Mouse (Mus musculus) heart, embryonic 13.5 days (tissue): ENCODE data around the gene Hist1h2bh. TPM values are rescaled to one million over a fixed set of nuclear protein-coding genes. Genes with fewer than 3 reads are reported as not detected.

Experiments
- ATAC-seq: fragments of 200-750 bp; cut with Nextera tagmentation; 2 replicates; pipeline ENCODE4 v1.8.0; 2017; ENCODE audit warnings: moderate TSS enrichment; ENCODE audit not compliant: insufficient number of reproducible peaks, low FRiP score, low TSS enrichment; ENCODE audit errors: extremely low read depth
- H3K27ac ChIP-seq: fragments of 300-500 bp; sonication (generic); replicated peaks from 2 replicates; pipeline ENCODE4 v1.5.1; 2015; ENCODE audit warnings: moderate library complexity, mild to moderate bottlenecking, inconsistent platforms
- H3K27me3 ChIP-seq: fragments of 300-500 bp; sonication (generic); replicated peaks from 2 replicates; pipeline ENCODE4 v1.6.1; 2015; ENCODE audit warnings: mild to moderate bottlenecking, inconsistent platforms
- H3K36me3 ChIP-seq: fragments of 300-500 bp; sonication (generic); 2 replicates; pipeline ENCODE4 v1.6.1; 2015; ENCODE audit warnings: mild to moderate bottlenecking, inconsistent platforms
- H3K4me1 ChIP-seq: fragments of 300-500 bp; sonication (generic); 2 replicates; pipeline ENCODE4 v1.6.1; 2015; ENCODE audit warnings: inconsistent platforms
- H3K4me2 ChIP-seq: fragments of 300-500 bp; sonication (generic); 2 replicates; pipeline ENCODE4 v1.6.1; 2015; ENCODE audit warnings: inconsistent platforms, mild to moderate bottlenecking, moderate library complexity
- H3K4me3 ChIP-seq: fragments of 300-500 bp; sonication (generic); 2 replicates; pipeline ENCODE4 v1.5.1; 2015; ENCODE audit warnings: moderate library complexity, mild to moderate bottlenecking, inconsistent platforms
- H3K9ac ChIP-seq: fragments of 300-500 bp; sonication (generic); 2 replicates; pipeline ENCODE4 v1.6.1; 2015; ENCODE audit warnings: inconsistent platforms, mild to moderate bottlenecking, moderate library complexity
- H3K9me3 ChIP-seq: fragments of 300-500 bp; sonication (generic); 2 replicates; pipeline ENCODE4 v1.6.1; 2016; ENCODE audit warnings: inconsistent platforms
- WGBS: fragments of 180-500 bp; shearing (Covaris S2); methylation state at CpG from one replicate; pipeline ENCODE4 v1.1.7; 2015; ENCODE audit warnings: mixed read lengths; 5-methylcytosine and 5-hydroxymethylcytosine counted together
- microRNA-seq: library from miRNA; unstranded; fragments of <30 nt; microRNA quantifications from one replicate; pipeline ENCODE4, GENCODE M21; 2016
- polyA plus RNA-seq: library from polyadenylated mRNA; unstranded; fragments of >200 nt; fragmentation: Nextera tagmentation; extraction: Ambion mirVana; gene quantifications from 2 replicates; pipeline ENCODE4 v1.2.1, GENCODE M21; 2015

The Hist1h2bh gene
- polyA plus RNA-seq, 1 experiment from 2014 or later = 0.32 TPM

GRCm38 (mm10) chr13:23497656-23498321, 45.4 kb downstream of the Hist1h2bh start:
- 4% methylated on average over 19 of the region's 19 CpGs for WGBS
- Histone ChIP-seq H3K9ac (peak overlapping the region; percentile 76), H3K27ac (peak overlapping the region; percentile 61), H3K36me3 (no peaks in the 10 kb centered on the region), H3K27me3 (no peaks in the 10 kb centered on the region), H3K4me3 (peak overlapping the region; percentile 51), H3K4me1 (peaks cover 47% of the 10 kb centered on the region), H3K4me2 (peak overlapping the region; percentile 70), H3K9me3 (no peaks in the 10 kb centered on the region)
- no peak for ATAC-seq

GRCm38 (mm10) chr13:23495526-23495925, 47.7 kb downstream of the Hist1h2bh start:
- Histone ChIP-seq H3K9ac (no peak overlapping the region), H3K9me3 (no peaks in the 10 kb centered on the region), H3K4me2 (no peak overlapping the region), H3K27me3 (no peaks in the 10 kb centered on the region), H3K27ac (no peak overlapping the region), H3K4me3 (no peak overlapping the region), H3K36me3 (no peaks in the 10 kb centered on the region), H3K4me1 (peaks cover 55% of the 10 kb centered on the region)
- no peak for ATAC-seq
- 70% methylated on average over 6 of the region's 6 CpGs for WGBS

GRCm38 (mm10) chr13:23491990-23492389, 51.2 kb downstream of the Hist1h2bh start:
- Histone ChIP-seq H3K27me3 (peaks cover 8% of the 10 kb centered on the region; the same call in 1 of the 2 replicates), H3K4me2 (peak overlapping the region; percentile 67), H3K36me3 (no peaks in the 10 kb centered on the region), H3K9ac (peak overlapping the region; percentile 69), H3K27ac (no peak overlapping the region), H3K9me3 (no peaks in the 10 kb centered on the region), H3K4me1 (peaks cover 37% of the 10 kb centered on the region), H3K4me3 (peak overlapping the region; percentile 52)
- WGBS = 6% methylated on average over 14 of the region's 14 CpGs
- no peak for ATAC-seq

Small RNA genes within 50 kb of the gene (microRNA-seq; reads per million reads assigned to microRNA genes)
- gene Gm44297 (not detected), gene Gm44359 (not detected), gene Gm44394 (not detected), gene n-TStga1 (not detected)

Other genes starting within 250 kb of the Hist1h2bh start
- gene Zfp322a, start 174.2 kb downstream of the Hist1h2bh start, polyA plus RNA-seq = 36.7 and 40.7 TPM in 2 replicates
- gene Abt1, start 119.5 kb downstream of the Hist1h2bh start, polyA plus RNA-seq = 8.5 and 8.7 TPM in 2 replicates
- 1.1 and 2.2 TPM in 2 replicates for gene Btn1a1, start 77.5 kb downstream of the Hist1h2bh start, polyA plus RNA-seq
- gene Btn2a2, start 54.5 kb downstream of the Hist1h2bh start, polyA plus RNA-seq = 0.45 and 0.82 TPM in 2 replicates
- 6.3 and 7.2 TPM in 2 replicates for gene Hist1h4h, start 12.3 kb downstream of the Hist1h2bh start, polyA plus RNA-seq
- 2.0 and 3.0 TPM in 2 replicates for gene Hist1h2af, start 9.5 kb downstream of the Hist1h2bh start, polyA plus RNA-seq
- 4.1 and 5.5 TPM in 2 replicates for gene Hist1h3g, start 8.0 kb downstream of the Hist1h2bh start, polyA plus RNA-seq
- gene Hist1h3f, start 660 bp upstream of the Hist1h2bh start, polyA plus RNA-seq = 0.28 and 0.48 TPM in 2 replicates
- not detected in 2 replicates for gene Hist1h4f, start 8.3 kb upstream of the Hist1h2bh start, polyA plus RNA-seq
- gene Hist1h1d, start 9.9 kb upstream of the Hist1h2bh start, polyA plus RNA-seq = 0.23 and 0.29 TPM in 2 replicates
- gene Hist1h3e, start 19.0 kb upstream of the Hist1h2bh start, polyA plus RNA-seq = 1.5 and 2.2 TPM in 2 replicates
- gene Hist1h2ae, start 27.8 kb upstream of the Hist1h2bh start, polyA plus RNA-seq = 33.5 and 42.7 TPM in 2 replicates
- gene Hist1h2bg, start 28.0 kb upstream of the Hist1h2bh start, polyA plus RNA-seq = 3.9 and 4.2 TPM in 2 replicates
- gene Hist1h2bf, start 30.8 kb upstream of the Hist1h2bh start, polyA plus RNA-seq = 1.6 and 3.0 TPM in 2 replicates
- 0.60 and 0.84 TPM in 2 replicates for gene Hist1h2ad, start 31.0 kb upstream of the Hist1h2bh start, polyA plus RNA-seq
- 2.4 TPM in 2 replicates for gene Hist1h3d, start 32.4 kb upstream of the Hist1h2bh start, polyA plus RNA-seq
- 54.8 and 60.0 TPM in 2 replicates for gene Hist1h4d, start 38.2 kb upstream of the Hist1h2bh start, polyA plus RNA-seq
- gene Hist1h2be, start 77.7 kb upstream of the Hist1h2bh start, polyA plus RNA-seq = 1.3 and 1.5 TPM in 2 replicates
- 11.0 and 12.2 TPM in 2 replicates for gene Hist1h1e, start 79.2 kb upstream of the Hist1h2bh start, polyA plus RNA-seq
- gene Hist1h2ac, start 140.6 kb upstream of the Hist1h2bh start, polyA plus RNA-seq = 0.59 and 0.68 TPM in 2 replicates
- gene Hist1h2bc, start 140.8 kb upstream of the Hist1h2bh start, polyA plus RNA-seq = 50.1 and 54.5 TPM in 2 replicates
- not detected in 2 replicates for gene Hist1h1t, start 152.4 kb upstream of the Hist1h2bh start, polyA plus RNA-seq
- gene Hist1h4c, start 155.1 kb upstream of the Hist1h2bh start, polyA plus RNA-seq = 2.4 and 3.7 TPM in 2 replicates
- gene Hfe, start 167.5 kb upstream of the Hist1h2bh start, polyA plus RNA-seq = 10.3 and 10.7 TPM in 2 replicates
- 31.2 and 33.8 TPM in 2 replicates for gene Hist1h1c, start 195.4 kb upstream of the Hist1h2bh start, polyA plus RNA-seq
- 2.7 and 3.8 TPM in 2 replicates for gene Hist1h3c, start 202.2 kb upstream of the Hist1h2bh start, polyA plus RNA-seq
- 1.6 and 2.2 TPM in 2 replicates for gene Hist1h2bb, start 203.3 kb upstream of the Hist1h2bh start, polyA plus RNA-seq
- 20.1 and 20.3 TPM in 2 replicates for gene Hist1h2ab, start 207.7 kb upstream of the Hist1h2bh start, polyA plus RNA-seq
- 5.5 and 6.3 TPM in 2 replicates for gene Hist1h3b, start 208.9 kb upstream of the Hist1h2bh start, polyA plus RNA-seq
- gene Hist1h4b, start 213.6 kb upstream of the Hist1h2bh start, polyA plus RNA-seq = 2.3 and 2.8 TPM in 2 replicates
- not detected in 2 replicates for gene Hist1h4a, start 217.8 kb upstream of the Hist1h2bh start, polyA plus RNA-seq
- gene Hist1h3a, start 219.0 kb upstream of the Hist1h2bh start, polyA plus RNA-seq = 1.9 and 3.5 TPM in 2 replicates
- gene Hist1h1a, start 220.3 kb upstream of the Hist1h2bh start, polyA plus RNA-seq = 1.5 and 1.6 TPM in 2 replicates
- 0.09 and 0.20 TPM in 2 replicates for gene Trim38, start 226.5 kb upstream of the Hist1h2bh start, polyA plus RNA-seq